Mouse (Mus musculus) CH12.LX (cell line): ENCODE measurements at regions not wholly inside any gene's neighbourhood (a gene's known extent, or its start where the extent isn't known, plus 50 kb on each side); places are given as distances from the start of the nearest gene placed in this dataset.

Source experiments
- CTCF ChIP-seq, 2 experiments: IDR thresholded peaks in 1 of 2; conservative IDR thresholded peaks in 1 of 2; 2 replicates each; pipeline ENCODE4 v1.5.1; 2011 to 2012; ENCODE audit warnings: low read depth in 2 of 2, low read length in 2 of 2, improper control_type of control experiment in 1 of 2, inconsistent platforms in 1 of 2, mild to moderate bottlenecking in 1 of 2, moderate library complexity in 1 of 2
- E2F4 ChIP-seq: IDR thresholded peaks from 2 replicates; pipeline ENCODE4 v1.6.1; 2011; ENCODE audit warnings: low read depth, low read length, improper control_type of control experiment; ENCODE audit not compliant: insufficient replicate concordance
- EP300 ChIP-seq: IDR thresholded peaks from 2 replicates; pipeline ENCODE4 v1.6.1; 2011; ENCODE audit warnings: low read length, improper control_type of control experiment
- GABPA ChIP-seq: IDR thresholded peaks from 2 replicates; pipeline ENCODE4 v1.6.1; 2012; ENCODE audit warnings: low read depth, low read length, improper control_type of control experiment, inconsistent platforms; ENCODE audit not compliant: insufficient replicate concordance
- JUND ChIP-seq: conservative IDR thresholded peaks from 2 replicates; pipeline ENCODE4 v1.6.1; 2011; ENCODE audit warnings: low read depth, low read length, improper control_type of control experiment
- KAT2A ChIP-seq: IDR thresholded peaks from 2 replicates; pipeline ENCODE4 v1.6.1; 2012; ENCODE audit warnings: low read length, improper control_type of control experiment, inconsistent platforms; ENCODE audit not compliant: insufficient replicate concordance
- MYC ChIP-seq: IDR thresholded peaks from 2 replicates; pipeline ENCODE4 v1.6.1; 2011; ENCODE audit warnings: low read depth, mild to moderate bottlenecking, improper control_type of control experiment, low read length
- NELFE ChIP-seq: IDR thresholded peaks from 2 replicates; pipeline ENCODE4 v1.6.1; 2011; ENCODE audit warnings: low read depth, low read length, improper control_type of control experiment
- NRF1 ChIP-seq: IDR thresholded peaks from 2 replicates; pipeline ENCODE4 v1.6.1; 2014; ENCODE audit warnings: low read depth, mild to moderate bottlenecking, inconsistent platforms, low read length, improper control_type of control experiment, moderate library complexity
- PAX5 ChIP-seq: IDR thresholded peaks from 2 replicates; pipeline ENCODE4 v1.6.1; 2012; ENCODE audit warnings: low read length, inconsistent platforms, mixed read lengths
- POLR2A ChIP-seq: IDR thresholded peaks from 2 replicates; pipeline ENCODE4 v1.6.1; 2011; ENCODE audit warnings: low read depth, mild to moderate bottlenecking, improper control_type of control experiment, low read length
- RAD21 ChIP-seq: IDR thresholded peaks from 2 replicates; pipeline ENCODE4 v1.6.1; 2011; ENCODE audit warnings: low read depth, mild to moderate bottlenecking, low read length, improper control_type of control experiment, moderate library complexity
- ZNF384 ChIP-seq: IDR thresholded peaks from 2 replicates; pipeline ENCODE4 v1.6.1; 2012; ENCODE audit warnings: low read depth, low read length, improper control_type of control experiment, inconsistent platforms

GRCm38 (mm10) chr3:81864487-81864886, 67.9 kb upstream of the Ctso start:
- TF ChIP-seq ZNF384: no peak
- TF ChIP-seq JUND: no peak
- no peak for TF ChIP-seq POLR2A
- TF ChIP-seq MYC: no peak
- TF ChIP-seq E2F4: no peak
- no peak for TF ChIP-seq NRF1
- no peak for TF ChIP-seq RAD21
- TF ChIP-seq CTCF (conservative IDR thresholded peaks at IDR 0.05 in 1 of 2, IDR thresholded peaks at IDR 0.05 in 1 of 2; ENCODE audit: low read depth in 2 of 2, low read length in 2 of 2): no peak
- no peak for TF ChIP-seq KAT2A
- no peak for TF ChIP-seq GABPA
- no peak for TF ChIP-seq EP300
- TF ChIP-seq NELFE: no peak
- no peak for TF ChIP-seq PAX5
